Mouse (Mus musculus): ENCODE results near the gene Gm17555.
"Not testable (repeated sequence)": the region's sequence is repeated elsewhere in the genome, so short reads cannot be mapped to it uniquely, and the experiment has no call there.

Gene Gm17555

DNA sequence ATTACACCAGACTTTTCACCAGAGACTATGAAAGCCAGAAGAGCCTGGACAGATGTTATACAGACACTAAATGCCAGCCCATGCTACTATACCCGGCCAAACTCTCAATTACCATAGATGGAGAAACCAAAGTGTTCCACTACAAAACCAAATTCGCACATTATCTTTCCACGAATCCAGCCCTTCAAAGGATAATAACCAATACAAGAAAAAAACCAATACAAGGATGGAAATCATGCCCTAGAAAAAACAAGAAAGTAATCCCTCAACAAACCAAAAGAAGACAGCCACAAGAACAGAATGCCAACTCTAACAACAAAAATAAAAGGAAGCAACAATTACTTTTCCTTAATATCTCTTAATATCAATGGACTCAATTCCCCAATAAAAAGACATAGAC lies at the start of gene Gm17555:
TSS of gene Gm17555 (plus strand) at position 301 of the 400 bp plus-strand sequence.
- DNase-seq = not testable (repeated sequence)

DNA sequence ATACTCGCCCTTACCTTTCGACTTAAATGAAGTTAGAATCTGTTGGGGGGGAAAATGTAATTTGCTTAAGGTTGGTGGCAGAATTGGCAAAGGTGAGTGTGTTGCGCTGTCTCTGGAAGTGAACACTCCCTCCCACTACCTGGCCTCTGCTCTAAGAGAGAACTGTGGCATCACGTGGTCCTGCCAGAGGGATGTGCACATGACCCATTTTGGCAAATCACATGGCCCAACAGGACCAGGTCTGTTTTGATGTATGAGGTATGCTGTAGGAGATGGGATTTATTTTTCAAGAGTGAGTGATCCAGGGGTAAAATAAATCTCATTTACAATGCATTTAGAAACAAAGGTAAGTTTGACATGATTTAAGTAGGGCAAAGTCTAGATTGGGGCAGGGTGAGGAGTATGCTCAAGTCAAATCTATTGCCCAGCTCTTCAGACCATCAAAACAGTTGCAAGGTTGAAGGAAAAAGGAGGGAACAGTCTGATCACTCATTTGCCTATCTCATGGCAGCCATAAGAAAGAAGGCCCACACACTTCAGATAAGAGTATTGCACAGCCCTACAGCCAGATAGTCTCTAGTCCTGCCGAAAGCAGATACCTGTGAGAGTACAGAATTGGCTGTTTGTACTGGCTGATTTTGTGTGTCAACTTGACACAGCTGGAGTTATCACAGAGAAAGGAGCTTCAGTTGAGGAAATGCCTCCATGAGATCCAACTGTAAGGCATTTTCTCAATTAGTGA lies 49.5 kb upstream of the Gm17555 start:
- DNase-seq = no peak

DNA sequence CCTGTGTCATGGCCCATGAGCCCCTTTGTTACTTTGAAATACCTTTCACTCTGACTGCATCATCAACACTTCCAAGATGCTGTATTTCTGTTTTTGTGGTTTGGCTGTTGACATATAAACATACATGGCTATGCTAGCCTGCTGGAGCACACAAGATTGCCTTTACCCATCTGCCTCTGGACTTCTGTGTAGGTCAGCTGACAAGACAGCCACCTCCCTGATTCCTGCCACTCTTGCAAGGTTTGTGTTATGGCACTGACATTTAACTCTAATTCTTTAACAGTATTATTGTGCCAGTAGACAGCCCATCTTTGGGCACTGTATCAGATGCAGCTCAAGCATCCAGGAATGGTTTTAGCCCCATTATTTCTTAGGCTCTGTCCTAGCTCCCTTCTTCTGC lies 48.6 kb upstream of the Gm17555 start:
- no peak for DNase-seq

DNA sequence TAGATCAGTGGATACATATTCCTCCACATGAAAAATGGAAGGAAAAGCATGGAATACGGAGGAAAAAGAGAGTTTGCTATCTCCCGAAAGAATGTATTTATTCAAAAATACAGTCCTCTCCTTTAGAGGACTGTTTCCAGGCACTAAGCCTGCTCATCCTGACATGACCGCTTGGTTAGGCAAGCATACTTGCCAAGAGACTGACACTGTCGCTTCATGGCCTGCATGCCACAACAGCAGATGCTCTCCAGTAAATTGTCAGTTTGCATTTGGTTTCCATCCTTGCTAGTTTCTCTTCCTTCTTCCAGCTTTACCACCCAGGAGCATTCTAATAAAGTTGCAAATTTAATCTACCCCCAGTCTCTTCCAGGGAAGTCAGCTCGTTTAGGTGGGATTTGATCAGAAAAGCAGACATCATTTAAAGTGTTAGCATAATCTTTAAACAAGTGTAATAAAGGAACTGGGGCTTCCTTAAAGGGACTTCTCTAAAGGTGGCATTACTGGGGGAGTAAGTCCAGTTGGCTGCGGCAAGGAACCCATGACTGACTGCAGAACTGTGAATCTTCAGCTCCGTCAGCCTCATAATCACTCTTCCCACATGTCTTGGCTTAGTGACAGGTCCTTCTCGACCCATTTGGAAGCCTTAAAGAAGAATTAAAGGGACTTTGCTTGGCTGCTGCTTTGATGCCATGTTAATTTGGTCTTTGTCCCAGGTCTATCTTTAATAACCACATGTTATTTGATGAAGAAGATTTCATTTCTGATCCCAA lies 47.9 kb upstream of the Gm17555 start:
- DNase-seq = no peak

- DNase-seq = no peak
Observed at GRCm38 (mm10) chr2:126171427-126171826, 43.5 kb upstream of the Gm17555 start.

GRCm38 (mm10) chr2:126191306-126191705 lies 23.6 kb upstream of the Gm17555 start:
- no peak for DNase-seq

GRCm38 (mm10) chr2:126192129-126192528 lies 22.8 kb upstream of the Gm17555 start:
- DNase-seq = no peak

GRCm38 (mm10) chr2:126195631-126196356 lies 19.1 kb upstream of the Gm17555 start:
- DNase-seq = no peak

GRCm38 (mm10) chr2:126198971-126199370 lies 15.9 kb upstream of the Gm17555 start:
- DNase-seq = no peak

GRCm38 (mm10) chr2:126211011-126211680 lies 3.8 kb upstream of the Gm17555 start:
- no peak for DNase-seq

- DNase-seq = no peak
Observed at GRCm38 (mm10) chr2:126227581-126227980, 12.7 kb downstream of the Gm17555 start.

- DNase-seq = no peak
Observed at GRCm38 (mm10) chr2:126231731-126232130, 16.8 kb downstream of the Gm17555 start.

DNA sequence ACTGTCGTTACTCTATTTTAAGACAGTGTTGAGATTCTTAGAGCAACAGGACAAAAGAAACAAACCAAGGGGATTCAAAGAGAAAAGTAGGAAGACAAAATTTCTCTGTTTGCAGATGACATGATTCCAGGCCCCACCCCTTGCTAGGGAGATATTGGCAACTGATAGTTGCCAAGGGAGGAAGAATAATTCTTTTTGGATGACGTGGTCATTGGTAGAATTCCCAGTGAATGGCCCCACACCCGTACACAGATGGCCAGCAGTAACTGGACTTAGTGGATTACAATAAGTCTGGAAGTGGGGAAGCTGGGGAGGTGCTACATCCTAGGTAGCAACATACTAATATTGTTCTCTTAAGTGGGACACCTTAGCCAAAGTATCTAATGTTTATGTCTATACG lies 22.0 kb downstream of the Gm17555 start:
- DNase-seq = no peak

DNA sequence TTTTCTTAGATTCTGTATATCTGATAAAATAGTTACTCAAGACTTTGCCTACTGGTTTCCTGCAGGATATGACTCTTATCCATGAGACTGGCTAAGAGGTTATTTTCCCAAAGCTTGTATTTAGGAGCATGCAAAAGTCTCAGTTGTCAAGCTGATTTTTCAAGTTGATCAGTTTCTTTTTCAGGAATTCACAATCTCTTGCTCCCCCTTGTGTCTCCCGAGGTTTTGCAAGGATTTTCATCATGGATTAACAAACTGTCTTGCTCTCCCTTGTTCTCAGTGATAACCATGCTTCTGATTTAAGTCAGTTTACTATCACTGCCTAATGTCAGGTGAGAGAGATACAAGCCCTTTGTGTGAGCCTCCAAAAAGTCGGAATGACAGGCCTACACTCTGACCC lies 30.5 kb downstream of the Gm17555 start:
- no peak for DNase-seq

- no peak for DNase-seq
Observed at GRCm38 (mm10) chr2:126248536-126248935, 33.6 kb downstream of the Gm17555 start.

- DNase-seq = no peak
Observed at GRCm38 (mm10) chr2:126252211-126252610, 37.3 kb downstream of the Gm17555 start.
